Mouse (Mus musculus): ENCODE measurements around the gene Olfr775.

The Olfr775 gene

DNA sequence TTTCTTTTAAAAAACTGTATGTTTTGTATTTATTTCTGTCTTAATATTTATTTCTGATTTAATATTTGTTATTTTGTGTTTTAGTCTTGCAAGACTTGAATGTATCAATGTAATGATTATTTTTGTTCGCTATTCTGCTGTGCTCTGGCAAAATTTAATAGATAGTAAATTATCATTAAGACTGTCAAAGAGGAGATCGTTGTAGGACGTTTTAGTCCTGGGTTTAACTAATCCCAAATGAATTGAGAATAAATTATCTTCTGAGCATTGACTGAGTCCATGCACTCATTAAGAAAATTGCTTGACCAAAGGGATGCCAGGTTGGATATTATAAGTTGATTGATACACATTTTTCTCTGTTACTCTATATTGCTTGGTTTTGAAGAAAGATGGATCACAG is at the start of gene Olfr775:
Olfr775 (plus strand) TSS at position 301 of the 400 bp plus-strand sequence.
- DNase-seq (ENCODE audit: low read depth), result no peak

DNA sequence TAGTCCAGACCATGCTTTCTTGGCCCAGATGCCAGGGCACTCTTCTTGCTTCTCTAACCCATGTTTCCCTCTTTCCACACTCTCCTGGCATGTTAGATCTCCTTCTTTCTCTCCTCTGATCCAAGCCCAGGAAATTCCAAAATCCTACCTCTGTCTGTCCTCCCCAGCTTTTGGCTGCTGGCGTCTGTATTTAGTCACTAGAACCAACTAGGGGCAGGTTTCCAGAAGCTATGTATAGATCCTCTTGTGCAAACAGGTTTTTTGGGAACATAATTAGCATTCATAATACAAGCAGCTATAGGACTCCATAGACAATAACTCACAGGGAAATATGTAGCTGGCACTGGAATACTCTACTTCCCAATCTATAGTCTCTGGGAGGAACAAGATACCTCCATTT is 17.5 kb upstream of the Olfr775 start:
- no peak for DNase-seq (ENCODE audit: low read depth)

DNA sequence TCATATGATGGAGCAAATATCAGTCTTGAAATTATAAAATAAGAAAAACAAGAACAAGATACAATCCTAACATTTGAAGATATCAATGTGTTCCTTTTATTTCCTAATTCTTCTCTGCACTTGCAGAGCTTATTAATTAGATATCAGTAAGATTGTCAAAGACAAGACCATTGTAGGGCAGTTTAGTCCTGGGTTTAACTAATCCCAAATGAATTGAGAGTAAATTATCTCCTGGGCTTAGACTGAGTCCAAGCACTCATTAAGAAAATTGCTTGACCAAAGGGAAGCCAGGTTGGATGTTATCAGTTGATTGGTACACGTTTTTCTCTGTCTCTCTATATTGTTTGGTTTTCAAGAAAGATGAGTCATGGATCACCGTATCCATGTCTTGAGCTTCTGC is 12.3 kb upstream of the Olfr775 start, which contains the start of gene Olfr774:
Olfr774 (plus strand) TSS at position 301 of the 400 bp plus-strand sequence.
- no peak for DNase-seq (ENCODE audit: low read depth)

DNA sequence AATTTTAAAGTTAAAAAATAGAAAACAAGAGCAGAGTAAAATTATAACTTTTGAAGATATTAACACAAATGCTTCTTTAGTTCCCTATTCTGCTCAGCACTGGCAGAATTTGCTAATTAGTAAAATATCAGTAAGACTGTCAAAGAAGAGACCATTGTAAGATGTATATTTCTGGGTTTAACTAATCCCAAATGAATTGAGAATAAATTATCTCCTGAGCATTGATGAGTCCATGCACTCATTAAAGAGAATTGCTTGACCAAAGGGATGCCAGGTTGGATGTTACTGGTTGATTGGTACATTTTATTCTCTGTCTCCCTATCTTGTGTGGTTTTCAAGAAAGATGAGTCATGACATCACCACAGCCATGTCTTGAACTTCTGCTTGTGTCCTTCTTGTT is 10.6 kb downstream of the Olfr775 start, which contains the start of gene Olfr776:
Olfr776 (plus strand) TSS at position 301 of the 400 bp plus-strand sequence.
- no peak for DNase-seq (ENCODE audit: low read depth)

DNA sequence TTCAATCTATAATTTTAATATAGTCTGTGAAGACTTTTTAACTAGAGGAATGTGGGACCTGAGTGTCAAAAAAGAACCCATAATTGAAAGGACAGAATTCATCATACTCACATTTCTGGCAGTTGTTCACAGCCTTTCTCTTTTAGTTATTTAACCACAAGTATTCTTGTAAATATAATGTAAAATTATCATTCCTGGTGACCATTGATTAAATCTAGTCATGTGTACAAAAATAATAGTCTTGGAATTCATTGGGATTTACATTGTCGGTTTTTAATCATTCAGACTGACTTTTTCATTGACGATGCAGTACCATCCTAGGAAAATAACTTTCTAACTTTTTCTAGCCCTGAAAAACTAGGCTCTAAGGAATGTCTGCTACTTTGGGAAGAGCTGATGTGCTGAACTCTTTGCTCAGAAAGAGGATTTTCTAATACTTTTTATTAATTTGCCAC is 22.9 kb downstream of the Olfr775 start, which contains the start of gene Olfr777:
Olfr777 (minus strand) TSS at position 405 of the 455 bp plus-strand sequence.
- no peak for DNase-seq (ENCODE audit: low read depth)
